Comparison of ENCODE assay signal across 8 mouse cellular contexts in genomic region chr11:80302536-80302935, GRCm38 (mm10). TPM values are rescaled to one million over a fixed set of nuclear protein-coding genes. Genes with fewer than 3 reads are reported as not detected.
DNase-seq lines count a peak whose midpoint lies in the region; ATAC-seq lines count a peak whose summit lies in the region.

No protein-coding gene starts in this region.

- 3% methylated on average over 11 of the region's 11 CpGs for WGBS in forebrain, embryonic 12.5 days
- WGBS in heart, embryonic 15.5 days, result 2% methylated on average over 11 of the region's 11 CpGs
- 4% methylated on average over 11 of the region's 11 CpGs for WGBS in stomach, embryonic 15.5 days

- no peaks in the 10 kb centered on the region; the same call in 1 of the 2 replicates for H3K4me1 ChIP-seq in brown adipose tissue, adult 24 weeks (ENCODE audit: control insufficient read depth, insufficient read depth, insufficient read length, low read length)
- H3K4me1 ChIP-seq in forebrain, embryonic 12.5 days, result peaks cover 36% of the 10 kb centered on the region
- H3K4me1 ChIP-seq in heart, embryonic 15.5 days (replicated peaks), result peaks cover 33% of the 10 kb centered on the region
- peaks cover 18% of the 10 kb centered on the region for H3K4me1 ChIP-seq in stomach, embryonic 15.5 days

- peaks cover 8% of the 10 kb centered on the region; the same call in 1 of the 2 replicates for H3K36me3 ChIP-seq in forebrain, embryonic 12.5 days (replicated peaks)
- H3K36me3 ChIP-seq in heart, embryonic 15.5 days, result no peaks in the 10 kb centered on the region
- no peaks in the 10 kb centered on the region for H3K36me3 ChIP-seq in stomach, embryonic 15.5 days

- DNase-seq in CD4-positive, CD25-positive, alpha-beta regulatory T cell, adult 2 months (ENCODE audit: low read depth, low spot score), result peak; percentile 93
- DNase-seq in kidney, postnatal 10 days, result peak; percentile 87
- DNase-seq in liver, result peak; percentile 51

- no peak overlapping the region for H3K27ac ChIP-seq in brown adipose tissue, adult 24 weeks (replicated peaks; ENCODE audit: low read depth, low read length)
- H3K27ac ChIP-seq in forebrain, embryonic 12.5 days, result no peak overlapping the region
- no peak overlapping the region for H3K27ac ChIP-seq in heart, embryonic 15.5 days
- no peak overlapping the region for H3K27ac ChIP-seq in stomach, embryonic 15.5 days

- ATAC-seq in forebrain, embryonic 12.5 days (ENCODE audit: low FRiP score), result peak; percentile 79
- no peak for ATAC-seq in heart, embryonic 15.5 days (replicated peaks; ENCODE audit: insufficient number of reproducible peaks, insufficient read depth, low FRiP score, low read depth)
- peak; percentile 74 for ATAC-seq in monocyte, adult 5-6 weeks (replicated peaks; ENCODE audit: insufficient number of reproducible peaks, low FRiP score, low TSS enrichment, poor library complexity, severe bottlenecking)
- ATAC-seq in stomach, embryonic 15.5 days (ENCODE audit: insufficient read depth, low FRiP score, low read depth), result peak; percentile 51; the same call in 1 of the 2 replicates

- peak overlapping the region; percentile 97 for H3K4me2 ChIP-seq in forebrain, embryonic 12.5 days
- peak overlapping the region; percentile 88 for H3K4me2 ChIP-seq in heart, embryonic 15.5 days
- peak overlapping the region; percentile 99 for H3K4me2 ChIP-seq in stomach, embryonic 15.5 days

- H3K9ac ChIP-seq in forebrain, embryonic 12.5 days, result peak overlapping the region; percentile 74
- no peak overlapping the region for H3K9ac ChIP-seq in heart, embryonic 15.5 days
- H3K9ac ChIP-seq in stomach, embryonic 15.5 days, result no peak overlapping the region

- H3K9me3 ChIP-seq in forebrain, embryonic 12.5 days, result no peaks in the 10 kb centered on the region
- no peaks in the 10 kb centered on the region for H3K9me3 ChIP-seq in heart, embryonic 15.5 days (replicated peaks)
- no peaks in the 10 kb centered on the region for H3K9me3 ChIP-seq in stomach, embryonic 15.5 days

- peak overlapping the region; percentile 90 for H3K4me3 ChIP-seq in brown adipose tissue, adult 24 weeks (ENCODE audit: insufficient read depth, low read depth, low read length)
- H3K4me3 ChIP-seq in forebrain, embryonic 12.5 days (replicated peaks), result peak overlapping the region; percentile 76
- H3K4me3 ChIP-seq in heart, embryonic 15.5 days, result peak overlapping the region; percentile 69
- peak overlapping the region; percentile 55 for H3K4me3 ChIP-seq in stomach, embryonic 15.5 days (replicated peaks)

- H3K27me3 ChIP-seq in forebrain, embryonic 12.5 days, result peaks cover 27% of the 10 kb centered on the region
- peaks cover 63% of the 10 kb centered on the region for H3K27me3 ChIP-seq in heart, embryonic 15.5 days
- peaks cover 15% of the 10 kb centered on the region for H3K27me3 ChIP-seq in stomach, embryonic 15.5 days (replicated peaks)

RNA-seq across cellular contexts. Expression of gene Rhbdl3, which starts 1.8 kb away (rescaled TPM):
- 0.28 and 1.5 TPM in 2 replicates for polyA plus RNA-seq in brown adipose tissue, adult 24 weeks (2012; ENCODE audit: insufficient read depth, insufficient read length, missing spikeins)
- 20.8 and 21.3 TPM in 2 replicates for polyA plus RNA-seq in forebrain, embryonic 12.5 days (2016; fragmentation: Nextera tagmentation; extraction: Ambion mirVana)
- 1.7 and 3.2 TPM in 2 replicates for polyA plus RNA-seq in heart, embryonic 15.5 days (2015; fragmentation: Nextera tagmentation; extraction: Ambion mirVana)
- not detected in 3 replicates for total RNA-seq in monocyte, adult 5-6 weeks (2017)
- polyA plus RNA-seq in stomach, embryonic 15.5 days (2015; fragmentation: Nextera tagmentation; extraction: Ambion mirVana), result 4.1 and 4.5 TPM in 2 replicates
